Mouse (Mus musculus) right cerebral cortex, postnatal 25 days (tissue): ENCODE measurements at regions not wholly inside any gene's neighbourhood (a gene's known extent, or its start where the extent isn't known, plus 50 kb on each side); places are given as distances from the start of the nearest gene placed in this dataset.

Source experiments
- DNase-seq: peaks from one replicate; pipeline ENCODE4 v3.0.0; 2022

GRCm38 (mm10) chr13:100975741-100976140 lies 142.5 kb upstream of the Slc30a5 start:
- no peak for DNase-seq

DNA sequence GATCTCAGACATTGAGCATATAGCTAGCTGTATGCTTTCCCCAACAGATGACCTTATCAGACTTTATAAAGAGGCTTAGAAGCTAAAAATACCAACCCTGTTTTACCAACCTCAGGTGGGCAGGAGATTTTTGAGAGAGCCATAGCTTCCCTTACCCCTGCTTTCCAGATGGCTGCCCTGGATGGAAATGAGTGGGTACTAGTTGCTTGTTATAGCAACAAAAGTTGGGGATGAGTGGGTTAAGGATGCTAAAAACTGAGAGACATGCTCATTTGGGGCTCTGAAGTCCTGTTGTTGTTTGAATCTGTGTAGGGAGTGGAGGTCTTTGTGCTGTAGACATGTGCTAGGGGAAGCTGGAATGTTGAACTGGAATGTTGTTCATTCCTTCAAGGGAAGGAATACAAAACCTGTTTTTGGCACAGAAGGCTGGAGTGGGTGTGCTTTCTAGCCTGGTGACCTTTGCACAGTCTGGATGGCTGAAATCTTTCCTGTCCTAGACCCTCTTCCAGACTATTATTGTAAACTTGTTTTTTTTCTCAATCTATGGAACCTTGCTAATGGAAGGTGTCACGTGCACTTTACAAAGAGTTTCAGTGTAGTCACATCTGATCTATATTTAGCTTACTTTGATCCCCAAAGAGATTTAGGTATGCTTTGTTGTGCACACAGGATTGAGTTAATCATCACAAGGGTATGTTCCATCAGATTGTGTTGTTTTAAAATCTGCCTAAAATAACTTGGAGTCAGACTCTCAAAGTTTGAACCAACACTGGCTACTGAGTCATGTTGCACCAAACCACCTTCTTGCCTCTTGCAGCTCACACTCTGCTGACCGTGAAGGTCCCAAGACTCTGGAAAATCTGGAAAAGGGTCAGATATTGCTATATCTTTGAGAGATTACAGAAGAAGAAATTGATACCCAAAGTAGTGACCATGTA lies 138.1 kb upstream of the Slc30a5 start:
- DNase-seq = no peak

- DNase-seq = no peak
Observed at GRCm38 (mm10) chr13:100962811-100963540, 129.7 kb upstream of the Slc30a5 start.

- DNase-seq = peak; percentile 66
Observed at GRCm38 (mm10) chr13:100954598-100955251, 121.5 kb upstream of the Slc30a5 start.

DNA sequence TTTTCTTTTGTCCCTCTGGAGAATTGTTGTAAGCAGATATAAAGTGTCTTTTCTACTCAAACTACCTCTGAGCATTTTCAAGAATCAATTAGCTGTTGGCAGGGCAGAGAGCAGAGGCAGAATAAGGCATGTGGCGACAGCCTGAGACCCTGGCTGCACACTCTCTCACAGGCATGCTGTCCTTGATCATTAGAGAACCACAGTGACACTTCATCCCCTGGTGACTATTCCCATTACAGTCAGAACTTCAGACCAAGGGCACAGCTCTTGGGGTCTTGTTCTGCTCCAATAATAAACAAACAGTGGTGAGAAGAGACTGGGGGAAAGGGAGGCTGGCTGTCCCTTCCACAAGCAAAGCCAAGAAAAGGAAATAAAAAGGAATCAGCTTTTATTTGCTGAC lies 120.9 kb upstream of the Slc30a5 start:
- no peak for DNase-seq

DNA sequence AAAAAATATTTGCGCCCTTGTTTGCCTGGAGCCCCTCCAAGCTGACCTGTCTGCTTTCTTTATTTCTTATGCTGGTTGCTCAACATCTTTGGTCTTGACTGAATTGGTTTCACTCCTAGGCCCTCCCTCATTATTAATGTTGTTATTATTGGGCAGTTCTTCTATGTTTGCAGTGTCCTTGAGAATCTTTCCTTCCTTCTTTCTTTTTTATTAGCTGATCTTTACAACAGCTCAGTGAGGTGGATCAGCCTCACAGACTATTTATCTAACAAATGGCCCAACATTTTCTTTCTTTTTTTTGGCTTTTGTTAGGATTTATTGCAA lies 117.9 kb upstream of the Slc30a5 start:
- no peak for DNase-seq

DNA sequence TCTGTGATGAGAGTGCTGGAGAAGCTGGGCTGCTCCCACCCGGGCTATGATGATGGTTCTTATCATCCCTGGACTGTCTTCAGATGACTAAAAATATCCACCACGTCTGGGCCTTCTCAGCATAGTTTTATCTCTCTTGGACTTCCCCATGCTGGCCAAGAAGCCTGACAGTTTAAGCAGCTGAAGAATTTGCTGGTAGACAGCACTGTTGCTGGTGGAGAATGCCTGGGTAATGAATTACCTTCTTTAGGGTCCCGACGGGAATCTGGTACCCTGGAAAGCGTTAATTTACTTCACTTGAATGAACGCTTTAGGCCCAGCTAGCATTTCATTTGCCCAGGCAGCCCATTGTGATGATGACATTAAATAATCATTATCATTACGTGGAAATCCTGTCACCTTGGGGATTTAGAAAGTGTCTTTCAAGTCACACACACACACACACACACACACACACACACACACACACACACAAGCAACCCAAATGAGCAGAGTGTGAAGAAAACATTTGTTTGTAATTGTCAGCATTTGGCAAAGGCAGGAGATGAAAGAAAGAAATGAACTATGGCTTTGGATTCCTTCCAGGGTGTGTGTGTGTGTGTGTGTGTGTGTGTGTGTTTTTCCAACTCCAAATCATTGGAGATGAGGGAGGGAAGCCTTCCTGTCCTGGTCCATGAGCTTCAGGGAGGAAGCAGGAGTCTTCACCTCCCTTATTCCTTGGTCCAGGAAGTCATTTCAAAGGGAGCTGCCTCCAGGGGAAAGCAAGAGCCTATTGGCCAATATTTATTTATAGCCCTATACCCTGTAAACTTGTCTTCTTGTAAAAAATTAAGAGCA lies 117.3 kb upstream of the Slc30a5 start:
- no peak for DNase-seq

DNA sequence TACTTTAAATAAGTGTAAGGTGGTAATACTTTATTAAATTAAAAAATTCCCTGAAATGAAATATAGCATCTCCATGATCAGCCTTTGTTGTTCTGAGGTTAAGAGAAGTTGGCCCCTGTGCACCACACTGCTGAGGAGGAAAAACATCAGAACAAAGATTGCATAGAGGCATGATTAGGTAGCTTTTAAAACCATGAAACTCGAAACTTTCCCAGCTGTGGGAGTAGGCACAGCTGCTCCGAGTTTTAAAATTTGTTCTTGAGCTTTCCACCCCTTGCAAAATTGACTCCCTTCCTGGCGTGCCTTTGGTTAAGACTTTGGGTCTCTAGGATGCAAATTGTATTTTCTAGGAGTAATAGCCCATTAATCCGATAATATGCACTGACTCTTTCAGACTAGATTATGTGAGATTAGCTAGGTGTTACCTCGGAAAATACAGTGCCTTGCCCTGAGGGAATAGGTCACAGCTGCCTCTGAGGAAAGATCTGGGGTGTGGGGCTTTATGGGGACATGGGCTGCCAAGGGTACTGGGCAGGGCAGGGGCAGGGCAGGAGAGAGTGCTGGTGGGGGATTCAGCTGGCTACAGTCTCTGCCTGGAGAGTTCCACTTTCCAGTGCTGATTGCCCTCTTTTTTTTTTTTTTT lies 110.1 kb upstream of the Slc30a5 start:
- DNase-seq = no peak

GRCm38 (mm10) chr13:100940791-100941190 lies 107.6 kb upstream of the Slc30a5 start:
- DNase-seq = no peak

DNA sequence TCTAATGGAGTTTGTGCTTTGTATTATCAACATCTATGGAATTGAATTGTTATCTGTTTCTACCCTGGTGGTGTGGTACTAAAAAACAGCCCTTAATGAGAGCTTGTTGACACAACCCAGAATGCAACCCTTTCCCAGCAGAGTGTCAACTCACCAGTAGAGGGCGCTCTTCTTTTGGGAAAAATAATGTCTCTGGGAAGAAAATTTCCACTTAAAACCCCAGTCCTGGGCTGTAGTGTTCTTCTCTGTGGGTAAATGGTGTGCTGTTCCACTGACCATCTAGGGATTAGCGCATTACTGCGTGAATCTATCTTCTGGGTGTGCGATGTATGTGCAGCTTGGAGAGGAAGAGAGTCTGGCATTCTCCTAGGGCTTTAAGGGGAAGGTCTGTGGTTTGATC lies 106.5 kb upstream of the Slc30a5 start:
- peak; percentile 43 for DNase-seq

DNA sequence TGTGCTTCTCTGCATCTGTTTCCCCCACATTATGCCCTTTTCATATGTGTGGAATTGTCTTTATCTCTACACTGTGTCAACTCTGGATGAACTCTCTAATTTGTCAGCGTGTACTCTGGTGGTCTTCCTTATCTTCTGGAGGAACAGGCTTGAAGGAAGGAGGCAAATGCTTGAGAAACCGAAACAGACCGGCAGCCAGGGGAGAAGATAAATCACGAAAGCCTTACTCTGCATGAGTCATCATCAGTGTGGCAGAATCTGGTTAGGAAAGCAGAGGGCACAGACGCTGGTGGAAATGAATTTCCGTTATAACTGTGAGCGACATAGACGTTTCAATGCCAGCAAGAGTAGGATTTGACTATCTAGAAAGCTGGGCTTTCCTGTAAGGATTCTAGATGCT lies 100.0 kb upstream of the Slc30a5 start:
- no peak for DNase-seq

DNA sequence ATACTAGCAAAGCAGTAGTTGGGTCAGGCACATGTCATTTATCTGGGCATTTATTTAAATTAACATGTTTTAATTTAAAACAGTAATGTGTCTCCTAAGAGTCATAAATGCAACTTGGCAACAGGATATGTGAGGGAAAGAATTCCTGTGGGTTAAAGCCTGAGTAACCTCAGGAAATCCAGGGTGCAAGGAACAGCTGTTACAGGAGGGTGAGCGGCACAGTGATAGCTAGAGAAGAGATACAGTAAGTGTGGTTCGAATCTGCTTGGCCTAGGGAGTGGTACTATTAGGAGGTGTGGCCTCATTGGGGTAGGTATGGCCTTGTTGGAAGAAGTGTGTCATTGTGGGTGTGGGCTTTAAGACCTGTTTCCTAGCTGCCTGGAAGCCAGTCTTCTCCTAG lies 66.3 kb upstream of the Slc30a5 start:
- no peak for DNase-seq

GRCm38 (mm10) chr13:100893871-100894270 lies 60.6 kb upstream of the Slc30a5 start:
- DNase-seq = no peak

DNA sequence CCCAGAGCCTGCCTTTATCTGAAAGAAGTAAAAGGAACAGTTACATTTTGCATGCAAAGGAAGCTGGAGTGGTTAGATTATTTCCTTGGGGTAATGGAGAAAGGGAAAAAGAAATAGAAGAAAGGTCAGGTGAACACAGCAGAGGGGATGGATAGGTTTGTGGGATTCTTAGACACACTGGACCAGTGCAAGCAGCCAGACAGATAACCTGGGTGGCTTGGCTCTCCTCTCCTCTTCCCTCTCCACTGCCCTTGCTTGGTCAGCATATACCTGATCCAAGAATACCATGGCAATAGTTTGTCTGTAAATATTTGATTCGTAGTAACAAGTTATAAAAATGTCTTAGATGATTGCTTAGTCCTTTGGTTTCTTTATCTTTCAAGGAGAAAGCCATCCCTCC lies 59.9 kb upstream of the Slc30a5 start:
- DNase-seq = no peak

GRCm38 (mm10) chr13:100892647-100893071 lies 59.4 kb upstream of the Slc30a5 start:
- DNase-seq = peak; percentile 43

DNA sequence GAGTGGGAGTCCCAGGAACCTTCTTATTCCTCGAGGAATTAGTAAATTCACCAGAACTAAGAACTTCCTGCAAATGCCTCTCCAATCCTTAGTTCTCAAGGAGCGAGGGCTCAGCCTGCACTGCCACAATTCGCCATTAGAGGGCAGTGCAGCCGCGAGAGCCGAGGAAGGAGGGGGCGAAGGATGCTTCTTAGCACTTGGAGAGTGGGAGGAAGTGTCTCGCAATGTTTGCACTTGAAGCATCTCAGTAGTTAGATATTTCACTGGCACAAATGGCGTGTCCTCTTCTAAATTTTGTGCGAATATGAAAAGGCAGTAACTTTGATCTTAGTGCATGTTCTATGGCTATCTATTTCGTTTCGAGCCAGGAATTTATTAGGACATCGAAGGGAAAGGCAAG lies 59.0 kb upstream of the Slc30a5 start:
- DNase-seq = peak; percentile 90

- peak; percentile 25 for DNase-seq
Observed at GRCm38 (mm10) chr13:100890457-100890856, 57.2 kb upstream of the Slc30a5 start.

- DNase-seq = no peak
Observed at GRCm38 (mm10) chr13:100888481-100888880, 55.3 kb upstream of the Slc30a5 start.

GRCm38 (mm10) chr13:100883711-100884110 lies 50.5 kb upstream of the Slc30a5 start:
- no peak for DNase-seq
